Mouse (Mus musculus) splenic B cell, adult 2 months (primary cell): Measurements from ENCODE around the gene Susd1.

Experiments
- DNase-seq: peaks from one replicate; pipeline ENCODE4 v3.0.0-alpha.2; 2011; ENCODE audit warnings: low read depth, low spot score
- H3K27me3 ChIP-seq: 2 replicates; pipeline ENCODE4 v1.6.1; 2012; ENCODE audit warnings: mild to moderate bottlenecking, low read length, moderate library complexity, mixed read lengths; ENCODE audit not compliant: control insufficient read depth, poor library complexity, insufficient read depth, severe bottlenecking
- H3K36me3 ChIP-seq: 2 replicates; pipeline ENCODE4 v1.6.1; 2012; ENCODE audit warnings: mild to moderate bottlenecking, low read length, moderate library complexity, mixed read lengths; ENCODE audit not compliant: control insufficient read depth, poor library complexity, insufficient read depth, severe bottlenecking

Susd1 gene

DNA sequence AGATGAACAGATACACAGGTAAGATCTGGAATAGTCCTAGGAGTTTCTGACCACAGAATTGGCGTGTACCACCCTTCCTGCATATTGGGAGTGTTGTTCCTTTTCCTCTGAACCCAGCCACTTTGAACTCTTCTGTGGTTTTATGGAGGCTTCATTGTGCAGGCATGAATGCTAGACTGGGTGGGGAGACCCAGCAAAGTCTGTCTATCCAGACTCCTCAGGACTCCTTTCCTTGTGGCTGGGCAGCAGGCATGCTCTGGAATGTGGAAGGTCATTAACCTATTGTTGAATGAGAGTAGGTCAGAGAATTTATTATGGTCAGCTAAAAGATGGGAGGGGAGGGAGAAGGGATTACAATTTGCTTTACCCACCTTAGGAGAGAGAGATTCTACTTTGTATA, 8.9 kb upstream of the Susd1 start:
- no peaks in the 10 kb centered on the region for H3K36me3 ChIP-seq
- no peaks in the 10 kb centered on the region for H3K27me3 ChIP-seq
- no peak for DNase-seq

GRCm38 (mm10) chr4:59445516-59445915, 7.1 kb upstream of the Susd1 start:
- Histone ChIP-seq H3K27me3 (no peaks in the 10 kb centered on the region), H3K36me3 (no peaks in the 10 kb centered on the region)
- DNase-seq, result peak; percentile 48

- Histone ChIP-seq H3K27me3 (no peaks in the 10 kb centered on the region), H3K36me3 (no peaks in the 10 kb centered on the region)
- peak; percentile 31 for DNase-seq
Measured at GRCm38 (mm10) chr4:59444994-59445393, 6.6 kb upstream of the Susd1 start.

GRCm38 (mm10) chr4:59444085-59444484, 5.7 kb upstream of the Susd1 start:
- DNase-seq, result peak; percentile 85
- no peaks in the 10 kb centered on the region for H3K36me3 ChIP-seq
- H3K27me3 ChIP-seq, result no peaks in the 10 kb centered on the region

DNA sequence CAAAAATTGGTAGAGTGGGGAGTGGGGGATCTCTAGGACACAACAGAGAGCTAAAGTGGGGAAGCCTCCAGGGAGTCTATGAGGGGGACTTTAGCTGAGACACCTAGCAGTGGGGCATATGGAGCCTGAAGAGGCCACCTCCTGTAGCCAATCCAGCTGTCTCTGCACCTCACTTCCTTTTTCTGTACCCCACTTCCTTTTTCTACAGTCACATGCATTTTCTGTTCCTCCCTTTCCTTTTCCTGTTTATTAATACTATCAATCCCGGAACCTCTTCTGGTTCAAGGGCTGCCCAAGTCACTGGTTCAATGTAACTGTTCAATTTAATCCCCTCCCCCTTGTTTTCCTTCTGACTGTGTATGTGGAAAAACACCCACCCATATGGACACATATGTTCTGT, 2.8 kb upstream of the Susd1 start:
- no peaks in the 10 kb centered on the region for H3K36me3 ChIP-seq
- no peaks in the 10 kb centered on the region for H3K27me3 ChIP-seq
- peak; percentile 79 for DNase-seq

DNA sequence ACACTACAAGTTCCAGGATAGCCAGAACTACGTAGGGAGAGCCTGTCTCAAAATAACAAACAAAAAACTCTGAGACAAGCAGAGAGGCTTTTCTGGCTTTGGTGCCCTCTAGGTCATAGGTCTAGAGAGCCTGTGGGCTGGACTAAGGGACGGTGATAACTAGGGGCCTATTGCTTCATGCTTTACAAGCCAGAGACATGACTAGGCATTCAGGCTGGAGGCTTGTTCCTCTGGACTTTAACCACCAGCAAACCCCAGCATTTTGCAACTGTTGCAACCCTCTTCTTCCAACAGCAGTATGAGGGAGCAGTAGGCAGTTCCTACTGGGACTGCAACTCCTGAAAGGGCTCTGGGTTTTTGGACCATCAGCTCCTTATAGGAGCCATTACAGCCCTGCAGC, 1.5 kb upstream of the Susd1 start:
- Histone ChIP-seq H3K27me3 (no peaks in the 10 kb centered on the region), H3K36me3 (no peaks in the 10 kb centered on the region)
- DNase-seq, result no peak

GRCm38 (mm10) chr4:59439041-59439440, 608 bp upstream of the Susd1 start:
- Histone ChIP-seq H3K36me3 (no peaks in the 10 kb centered on the region), H3K27me3 (no peaks in the 10 kb centered on the region)
- peak; percentile 27 for DNase-seq

DNA sequence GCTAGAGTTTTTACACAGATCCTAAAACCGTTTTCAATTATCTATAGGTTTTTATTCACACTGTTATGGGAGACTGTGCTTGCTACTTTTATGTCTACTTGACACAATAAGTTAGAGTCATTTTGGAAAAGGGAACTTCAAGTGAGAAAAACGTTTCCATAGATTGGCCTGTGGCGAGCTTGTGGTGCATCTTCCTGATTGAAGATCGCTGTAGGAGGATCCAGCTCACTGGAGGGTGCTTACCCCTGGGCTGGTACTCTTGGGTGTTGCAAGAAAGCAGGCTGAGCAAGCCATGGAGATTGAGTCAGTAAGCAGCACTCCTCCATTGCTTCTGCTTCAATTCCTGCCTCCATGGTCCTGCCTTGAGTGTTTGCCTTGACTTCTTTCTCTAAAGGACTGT, 2.5 kb downstream of the Susd1 start:
- DNase-seq, result peak; percentile 79
- no peaks in the 10 kb centered on the region for H3K36me3 ChIP-seq
- H3K27me3 ChIP-seq, result no peaks in the 10 kb centered on the region

DNA sequence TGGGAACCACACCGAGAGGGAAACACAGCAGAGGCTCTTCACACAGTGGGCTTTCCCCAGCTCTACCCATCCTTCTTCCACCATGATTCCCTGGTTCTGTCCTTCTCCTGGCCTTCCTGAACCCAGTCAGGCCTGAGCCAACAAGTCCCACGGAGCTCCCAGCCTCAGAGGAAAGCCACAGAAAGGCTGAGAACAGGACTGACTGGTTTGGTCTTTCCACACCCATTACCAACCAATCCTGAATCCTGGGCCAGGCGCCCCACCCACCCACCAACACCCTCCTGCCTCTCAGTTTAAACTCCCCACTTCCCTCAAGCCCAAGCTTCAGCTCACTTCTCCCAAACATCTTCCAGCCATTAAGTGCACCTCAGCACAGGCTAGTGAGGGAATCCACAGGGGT, 4.4 kb downstream of the Susd1 start:
- no peaks in the 10 kb centered on the region for H3K36me3 ChIP-seq
- DNase-seq, result no peak
- H3K27me3 ChIP-seq, result no peaks in the 10 kb centered on the region

DNA sequence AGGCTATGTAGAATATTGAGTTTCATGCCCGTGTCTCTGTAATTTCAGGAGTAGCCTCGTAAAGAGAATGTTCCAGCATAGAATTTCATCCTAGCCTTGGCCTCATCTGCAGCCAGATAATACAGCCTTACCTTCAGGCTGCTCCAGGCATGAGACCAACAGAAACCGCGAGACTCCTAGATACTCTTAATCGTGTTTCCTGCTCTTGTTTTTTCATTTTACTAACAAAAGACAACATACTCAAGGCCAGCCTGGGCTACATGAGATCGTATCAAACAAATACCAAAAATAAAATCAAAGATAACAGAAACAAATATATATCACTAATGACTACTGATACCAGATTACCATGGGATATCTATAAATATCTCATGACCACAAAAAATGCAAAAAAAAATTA, 9.3 kb downstream of the Susd1 start:
- no peaks in the 10 kb centered on the region for H3K27me3 ChIP-seq
- H3K36me3 ChIP-seq, result peaks cover 4% of the 10 kb centered on the region
- DNase-seq, result no peak

DNA sequence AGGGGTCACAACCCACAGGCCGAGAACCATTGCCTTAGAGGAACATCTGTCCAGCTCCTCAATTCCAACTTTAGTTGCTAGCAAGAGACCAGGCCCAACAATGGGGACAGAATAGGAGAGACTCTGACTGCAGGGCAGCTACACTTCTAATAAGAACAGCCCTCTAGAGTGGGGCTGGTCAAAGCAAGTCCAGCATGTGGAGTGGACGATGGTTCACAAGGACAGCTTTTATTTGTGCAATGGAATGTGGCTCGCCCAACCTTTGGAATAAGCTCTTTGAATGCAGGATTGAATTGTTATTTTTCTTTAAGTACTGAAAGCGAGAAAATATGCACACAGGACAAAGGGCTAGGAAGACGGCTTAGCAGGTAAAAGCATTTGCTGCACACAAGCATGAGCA, 12.0 kb downstream of the Susd1 start:
- DNase-seq, result no peak
- Histone ChIP-seq H3K36me3 (peaks cover 4% of the 10 kb centered on the region), H3K27me3 (no peaks in the 10 kb centered on the region)

GRCm38 (mm10) chr4:59422808-59423207, 15.6 kb downstream of the Susd1 start:
- peaks cover 10% of the 10 kb centered on the region for H3K36me3 ChIP-seq
- no peak for DNase-seq
- H3K27me3 ChIP-seq, result no peaks in the 10 kb centered on the region

DNA sequence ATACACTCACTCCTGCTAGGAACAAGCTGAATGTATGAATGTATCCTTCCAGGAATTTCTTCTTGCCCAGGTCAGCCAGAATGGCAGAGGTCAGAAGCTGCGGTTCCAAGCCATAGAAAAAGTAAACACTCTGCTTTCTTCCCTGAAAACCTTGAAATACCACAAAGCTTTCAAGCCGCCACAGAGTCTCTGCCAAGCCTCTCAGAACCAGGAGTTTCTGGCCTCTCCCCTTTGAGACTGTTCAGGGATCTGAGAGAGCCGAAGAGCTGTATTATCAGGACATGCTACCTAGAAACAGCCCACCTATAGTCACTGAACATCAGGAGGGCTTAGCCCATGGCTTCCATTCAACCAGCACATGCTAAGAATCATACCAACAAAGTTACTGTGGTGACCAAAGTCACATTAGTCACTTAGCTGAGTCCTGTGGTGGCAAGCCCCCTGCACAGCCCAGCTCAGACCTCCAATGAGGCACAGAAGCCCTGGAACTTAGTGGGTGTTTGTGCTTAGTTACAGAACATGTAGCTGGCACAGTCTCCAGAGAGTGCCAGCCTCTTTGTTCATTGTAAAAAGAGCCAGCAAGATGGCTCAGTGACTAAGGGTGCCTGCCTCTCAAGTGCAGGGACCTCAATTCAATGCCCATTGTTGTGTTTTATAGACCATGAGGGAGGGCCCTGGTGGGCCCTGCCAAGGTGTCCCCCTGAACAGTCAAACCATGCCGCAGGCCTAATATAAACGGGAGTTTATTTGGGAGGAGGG, 16.2 kb downstream of the Susd1 start:
- H3K36me3 ChIP-seq, result peaks cover 10% of the 10 kb centered on the region
- no peaks in the 10 kb centered on the region for H3K27me3 ChIP-seq
- no peak for DNase-seq

- H3K36me3 ChIP-seq, result peaks cover 9% of the 10 kb centered on the region
- H3K27me3 ChIP-seq, result no peaks in the 10 kb centered on the region
- DNase-seq, result no peak
Measured at GRCm38 (mm10) chr4:59421369-59421746, 17.1 kb downstream of the Susd1 start.

DNA sequence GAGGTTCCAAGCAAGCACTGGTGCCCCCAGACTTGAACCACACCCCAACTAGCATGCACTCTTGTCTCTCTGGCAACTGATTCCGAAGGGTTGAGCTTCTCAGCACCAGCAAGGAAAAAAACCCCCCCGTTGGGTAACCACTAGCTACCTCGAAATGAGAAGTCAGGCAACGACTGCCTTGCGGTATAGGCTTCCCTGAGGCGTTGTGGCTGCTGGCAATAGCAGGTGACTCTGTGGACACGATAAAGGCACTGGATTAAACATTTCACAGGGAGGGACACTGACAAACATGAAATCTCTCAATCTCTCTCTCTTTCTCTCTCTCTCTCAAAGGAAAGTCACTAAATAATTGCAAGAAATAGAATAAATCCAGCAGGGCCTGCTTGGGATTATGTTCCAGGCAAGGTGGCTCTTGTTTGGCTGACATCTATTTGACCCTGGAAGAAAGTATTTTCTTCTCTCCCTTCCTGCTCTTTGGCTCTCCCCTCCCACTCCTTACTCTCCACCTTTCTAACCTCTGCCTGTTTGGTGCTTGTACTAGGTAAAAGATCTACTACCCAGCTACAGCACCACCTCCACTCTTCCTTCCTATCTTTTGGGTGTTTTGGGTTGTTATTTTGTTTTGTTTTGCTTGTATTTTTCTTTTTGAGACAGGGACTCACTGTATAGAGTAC, 17.6 kb downstream of the Susd1 start:
- DNase-seq, result no peak
- peaks cover 8% of the 10 kb centered on the region for H3K36me3 ChIP-seq

DNA sequence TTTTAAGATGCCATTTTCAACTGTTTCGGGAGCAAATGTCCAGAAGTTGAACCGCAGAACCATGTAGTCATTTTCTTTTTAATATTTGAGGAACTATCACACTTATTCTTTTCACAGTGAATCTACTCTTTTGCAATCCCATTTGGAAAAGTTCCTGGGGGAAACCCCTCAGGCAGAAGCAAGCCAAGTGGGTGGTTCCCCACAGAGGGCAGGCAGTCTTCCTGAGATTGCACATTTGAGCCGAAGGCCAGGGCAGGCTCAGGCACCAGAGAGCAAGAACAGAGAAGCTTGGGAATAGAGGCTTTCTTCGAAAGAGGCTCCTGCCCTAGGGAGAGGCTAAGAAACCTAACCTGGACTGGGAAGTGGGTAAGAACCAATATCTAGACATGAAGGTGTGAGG, 19.2 kb downstream of the Susd1 start:
- H3K36me3 ChIP-seq, result peaks cover 6% of the 10 kb centered on the region
- DNase-seq, result no peak
- no peaks in the 10 kb centered on the region for H3K27me3 ChIP-seq

More for the DNA sequence above, 17.6 kb downstream of the Susd1 start:
- H3K27me3 ChIP-seq, result no peaks in the 10 kb centered on the region
